Mouse (Mus musculus) embryonic facial prominence, embryonic 11.5 days (tissue): ENCODE measurements around the gene Sestd1. TPM values are rescaled to one million over a fixed set of nuclear protein-coding genes. Genes with fewer than 3 reads are reported as not detected.
A peak's percentile ranks its signal among the peaks of the same experiment; 100 is the strongest.

Experiments used
- ATAC-seq: fragments of 200-750 bp; cut with Nextera tagmentation; replicated peaks from 2 replicates; pipeline ENCODE4 v1.8.0; 2017; ENCODE audit warnings: low read depth; ENCODE audit not compliant: insufficient number of reproducible peaks, low FRiP score, low TSS enrichment
- DNase-seq: peaks from one replicate; pipeline ENCODE4 v3.0.0-alpha.2; 2015; ENCODE audit warnings: low spot score
- H3K27ac ChIP-seq: fragments of 300-500 bp; sonication (generic); replicated peaks from 2 replicates; pipeline ENCODE4 v1.5.1; 2014; ENCODE audit warnings: mild to moderate bottlenecking, low read depth, low read length, control low read depth
- H3K27me3 ChIP-seq: fragments of 300-500 bp; sonication (generic); 2 replicates; pipeline ENCODE4 v1.6.1; 2014; ENCODE audit warnings: mild to moderate bottlenecking, low read length, moderate library complexity, mixed read lengths; ENCODE audit not compliant: control insufficient read depth, insufficient read depth
- H3K36me3 ChIP-seq: fragments of 300-500 bp; sonication (generic); replicated peaks from 2 replicates; pipeline ENCODE4 v1.6.1; 2014; ENCODE audit warnings: low read depth, mild to moderate bottlenecking, low read length, moderate library complexity, mixed read lengths; ENCODE audit not compliant: control insufficient read depth, insufficient read depth
- H3K4me1 ChIP-seq: fragments of 300-500 bp; sonication (generic); 2 replicates; pipeline ENCODE4 v1.6.1; 2014; ENCODE audit warnings: low read length, mixed read lengths; ENCODE audit not compliant: control insufficient read depth, insufficient read depth
- H3K4me2 ChIP-seq: fragments of 300-500 bp; sonication (generic); 2 replicates; pipeline ENCODE4 v1.6.1; 2014; ENCODE audit warnings: low read depth, mild to moderate bottlenecking, control low read depth, low read length, moderate library complexity
- H3K4me3 ChIP-seq: fragments of 300-500 bp; sonication (generic); 2 replicates; pipeline ENCODE4 v1.5.1; 2014; ENCODE audit warnings: low read depth, low read length, control low read depth
- H3K9ac ChIP-seq: fragments of 300-500 bp; sonication (generic); replicated peaks from 2 replicates; pipeline ENCODE4 v1.6.1; 2014; ENCODE audit warnings: mild to moderate bottlenecking, control low read depth, low read length
- H3K9me3 ChIP-seq: fragments of 300-500 bp; sonication (generic); replicated peaks from 2 replicates; pipeline ENCODE4 v1.6.1; 2016; ENCODE audit warnings: mild to moderate bottlenecking, low read length, inconsistent platforms, mixed read lengths; ENCODE audit not compliant: control insufficient read depth
- WGBS: fragments of 180-500 bp; shearing (Covaris S2); extraction: QIAGEN DNeasy Blood & Tissue Kit; methylation state at CpG from one replicate; pipeline ENCODE4 v1.1.7; 2014; 5-methylcytosine and 5-hydroxymethylcytosine counted together
- polyA plus RNA-seq: library from polyadenylated mRNA; unstranded; fragments of >200 nt; fragmentation: Nextera tagmentation; extraction: Ambion mirVana; gene quantifications from 2 replicates; pipeline ENCODE4 v1.2.1, GENCODE M21; 2014

Sestd1 gene
- polyA plus RNA-seq, 1 experiment from 2014 or later = 26.7 TPM

- H3K4me3 ChIP-seq = peak overlapping the region; percentile 79
- peak overlapping the region; percentile 42 for H3K27ac ChIP-seq
- ATAC-seq (peak; percentile 56), DNase-seq (peak; percentile 24)
- H3K4me1 ChIP-seq = no peaks in the 10 kb centered on the region
- H3K4me2 ChIP-seq = peak overlapping the region; percentile 60
- H3K9me3 ChIP-seq = no peaks in the 10 kb centered on the region
- 1% methylated on average over 36 of the region's 57 CpGs for WGBS
- H3K9ac ChIP-seq = peak overlapping the region; percentile 93
- H3K36me3 ChIP-seq = no peaks in the 10 kb centered on the region
- H3K27me3 ChIP-seq = no peaks in the 10 kb centered on the region
These were observed 406 bp downstream of the Sestd1 start for GRCm38 (mm10) chr2:77279861-77280511.

- ATAC-seq (no peak), DNase-seq (no peak)
- H3K4me3 ChIP-seq = no peak overlapping the region
- H3K36me3 ChIP-seq = no peaks in the 10 kb centered on the region
- no peak overlapping the region for H3K4me2 ChIP-seq
- 68% methylated on average over 4 of the region's 4 CpGs for WGBS
- no peak overlapping the region for H3K27ac ChIP-seq
- H3K9ac ChIP-seq = no peak overlapping the region
- H3K4me1 ChIP-seq = no peaks in the 10 kb centered on the region
- no peaks in the 10 kb centered on the region for H3K27me3 ChIP-seq
- H3K9me3 ChIP-seq = no peaks in the 10 kb centered on the region
These were observed 3.1 kb downstream of the Sestd1 start for GRCm38 (mm10) chr2:77277272-77277671.

GRCm38 (mm10) chr2:77275851-77276250 lies 4.5 kb downstream of the Sestd1 start:
- DNase-seq = no peak
- Histone ChIP-seq H3K4me2 (no peak overlapping the region), H3K4me3 (no peak overlapping the region), H3K36me3 (no peaks in the 10 kb centered on the region), H3K9me3 (no peaks in the 10 kb centered on the region), H3K9ac (no peak overlapping the region), H3K27me3 (no peaks in the 10 kb centered on the region), H3K27ac (no peak overlapping the region), H3K4me1 (no peaks in the 10 kb centered on the region)
- no peak for ATAC-seq
- WGBS = 92% methylated on average over 5 of the region's 5 CpGs

- Histone ChIP-seq H3K4me1 (no peaks in the 10 kb centered on the region), H3K9ac (no peak overlapping the region), H3K36me3 (no peaks in the 10 kb centered on the region), H3K27ac (no peak overlapping the region), H3K4me3 (no peak overlapping the region), H3K27me3 (no peaks in the 10 kb centered on the region), H3K9me3 (no peaks in the 10 kb centered on the region), H3K4me2 (no peak overlapping the region)
- no peak for DNase-seq
- no peak for ATAC-seq
- WGBS = 91% methylated on average over 9 of the region's 9 CpGs
These were observed 5.3 kb downstream of the Sestd1 start for GRCm38 (mm10) chr2:77274976-77275641.

GRCm38 (mm10) chr2:77272953-77273352 lies 7.4 kb downstream of the Sestd1 start:
- DNase-seq (no peak), ATAC-seq (no peak)
- Histone ChIP-seq H3K27ac (no peak overlapping the region), H3K9ac (no peak overlapping the region), H3K27me3 (no peaks in the 10 kb centered on the region), H3K4me2 (no peak overlapping the region), H3K9me3 (no peaks in the 10 kb centered on the region), H3K4me1 (no peaks in the 10 kb centered on the region), H3K4me3 (no peak overlapping the region), H3K36me3 (no peaks in the 10 kb centered on the region)
- 88% methylated on average over 2 of the region's 2 CpGs for WGBS

- Histone ChIP-seq H3K36me3 (no peaks in the 10 kb centered on the region), H3K27me3 (no peaks in the 10 kb centered on the region), H3K4me1 (no peaks in the 10 kb centered on the region), H3K9me3 (no peaks in the 10 kb centered on the region), H3K4me2 (no peak overlapping the region), H3K4me3 (no peak overlapping the region), H3K9ac (no peak overlapping the region), H3K27ac (no peak overlapping the region)
- ATAC-seq (no peak), DNase-seq (no peak)
- WGBS = 85% methylated on average over 7 of the region's 7 CpGs
These were observed 9.6 kb downstream of the Sestd1 start for GRCm38 (mm10) chr2:77270781-77271180.

- no peak for DNase-seq
- ATAC-seq = no peak
- no peaks in the 10 kb centered on the region for H3K4me1 ChIP-seq
These were observed 10.3 kb downstream of the Sestd1 start for GRCm38 (mm10) chr2:77270136-77270535.

GRCm38 (mm10) chr2:77268612-77269239 lies 11.7 kb downstream of the Sestd1 start:
- no peaks in the 10 kb centered on the region for H3K36me3 ChIP-seq
- H3K9ac ChIP-seq = no peak overlapping the region
- no peak overlapping the region for H3K4me2 ChIP-seq
- ATAC-seq (no peak), DNase-seq (no peak)
- H3K4me3 ChIP-seq = no peak overlapping the region
- no peaks in the 10 kb centered on the region for H3K9me3 ChIP-seq
- H3K4me1 ChIP-seq = no peaks in the 10 kb centered on the region
- no peaks in the 10 kb centered on the region for H3K27me3 ChIP-seq
- 85% methylated on average over 5 of the region's 5 CpGs for WGBS
- H3K27ac ChIP-seq = no peak overlapping the region

More at GRCm38 (mm10) chr2:77270136-77270535, 10.3 kb downstream of the Sestd1 start:
- no peak overlapping the region for H3K9ac ChIP-seq
- no peaks in the 10 kb centered on the region for H3K9me3 ChIP-seq
- no peaks in the 10 kb centered on the region for H3K36me3 ChIP-seq
- H3K27ac ChIP-seq = no peak overlapping the region
- H3K27me3 ChIP-seq = no peaks in the 10 kb centered on the region
- H3K4me3 ChIP-seq = no peak overlapping the region
- 78% methylated on average over 1 of the region's 1 CpGs for WGBS
- no peak overlapping the region for H3K4me2 ChIP-seq
